33 mouse cellular contexts compared by ENCODE assay signal in the genomic region with DNA sequence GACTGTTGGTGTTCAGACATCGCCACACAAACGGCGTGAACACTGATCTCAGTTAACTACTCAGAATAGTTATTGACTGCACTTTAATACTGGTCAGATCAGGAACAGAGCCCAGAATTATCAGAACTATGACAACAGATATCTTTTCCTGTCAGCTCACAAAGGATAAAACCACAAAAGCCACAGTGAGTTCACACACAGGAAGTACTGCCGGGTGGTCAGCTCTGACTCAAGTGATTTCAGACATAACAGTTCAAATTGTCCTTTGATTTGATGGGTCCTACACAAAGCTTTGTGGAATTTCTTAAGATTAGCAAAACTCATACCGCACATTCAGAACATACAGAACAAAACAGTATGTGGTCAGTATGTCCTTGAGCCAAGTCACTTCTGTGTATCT. TPM values are rescaled to one million over a fixed set of nuclear protein-coding genes. Genes with fewer than 3 reads are reported as not detected.
A peak's percentile ranks its signal among the peaks of the same experiment; 100 is the strongest.
DNase-seq lines count a peak whose midpoint lies in the region; ATAC-seq and TF ChIP-seq lines count a peak whose summit lies in the region.
"Had no signal": no experiment of that assay in that cellular context is flagged by ENCODE, and none has a peak within 500 bp of the region (broad histone marks: within the 10 kb centered on the region; RNA-seq: fewer than 3 reads in every experiment).

No protein-coding gene starts in this region.

- ATAC-seq in Patski: no peak
- no peak for ATAC-seq in forebrain, embryonic 11.5 days (replicated peaks; ENCODE audit: low FRiP score)
- ATAC-seq: forebrain, embryonic 16.5 days; hindbrain, postnatal 0 days; intestine, embryonic 16.5 days had no signal

- no peaks in the 10 kb centered on the region for H3K9me3 ChIP-seq in forebrain, embryonic 11.5 days (ENCODE audit: control insufficient read depth, low read length)
- H3K9me3 ChIP-seq in hindbrain, embryonic 10.5 days: no peaks in the 10 kb centered on the region
- H3K9me3 ChIP-seq: embryonic facial prominence, embryonic 10.5 days; heart, embryonic 15.5 days; limb, embryonic 15.5 days; liver, embryonic 15.5 days; megakaryocyte, embryonic 14.5 days; neural tube, embryonic 12.5 days; stomach, embryonic 15.5 days had no signal

- H3K79me2 ChIP-seq in macrophage (ENCODE audit: inconsistent target): no peaks in the 10 kb centered on the region

- no peak overlapping the region for H3K4me2 ChIP-seq in forebrain, embryonic 11.5 days (ENCODE audit: low read depth, low read length, severe bottlenecking)
- H3K4me2 ChIP-seq: heart, embryonic 15.5 days; limb, embryonic 15.5 days; liver, embryonic 15.5 days; neural tube, embryonic 12.5 days; stomach, embryonic 15.5 days had no signal

- no peak for TF ChIP-seq CTCF in Patski (IDR thresholded peaks at IDR 0.05)

- peak; percentile 25 for DNase-seq in heart, adult 11 months
- no peak for DNase-seq in heart, postnatal 25 days (ENCODE audit: low spot score)
- DNase-seq in Patski (ENCODE audit: low read depth, low spot score): peak; percentile 0
- DNase-seq in forebrain, embryonic 11.5 days (ENCODE audit: low spot score): no peak
- no peak for DNase-seq in hindbrain, embryonic 10.5 days (ENCODE audit: low spot score)
- DNase-seq in urinary bladder, adult 2 months (ENCODE audit: low spot score): no peak
- DNase-seq in heart, postnatal 36 days: no peak
- DNase-seq: adrenal gland, adult 2 months; cerebellum, adult 2 months; gastrocnemius, postnatal 25 days; kidney, adult 9 months; kidney, postnatal 14 days; left cerebral cortex, postnatal 4 days; midbrain, embryonic 14.5 days; retina, postnatal 1 day; right cerebral cortex, postnatal 25 days; spleen, adult 18-20 months; thymus, adult 18-20 months; thymus, postnatal 36 days had no signal

- H3K9ac ChIP-seq in forebrain, embryonic 11.5 days (ENCODE audit: low read length): no peak overlapping the region
- H3K9ac ChIP-seq: heart, embryonic 15.5 days; limb, embryonic 15.5 days; liver, embryonic 15.5 days; neural tube, embryonic 12.5 days; stomach, embryonic 15.5 days had no signal

- POLR2A ChIA-PET in Patski (lab: Charles Lee): interaction anchor here (1.3 kb wide), 1 partner anchor 13 kb away, joined by 3 read pairs; no protein-coding TSS in a partner anchor

- peaks cover 31% of the 10 kb centered on the region for H3K27me3 ChIP-seq in Patski
- no peaks in the 10 kb centered on the region for H3K27me3 ChIP-seq in forebrain, embryonic 11.5 days (ENCODE audit: control insufficient read depth, insufficient read depth, low read length)
- no peaks in the 10 kb centered on the region for H3K27me3 ChIP-seq in hindbrain, embryonic 10.5 days (ENCODE audit: insufficient read depth, poor library complexity, severe bottlenecking)
- H3K27me3 ChIP-seq: heart, embryonic 15.5 days; limb, embryonic 15.5 days; neural tube, embryonic 12.5 days; stomach, embryonic 15.5 days had no signal

- no peaks in the 10 kb centered on the region for H3K4me1 ChIP-seq in forebrain, embryonic 11.5 days (replicated peaks; ENCODE audit: control insufficient read depth, insufficient read depth, low read length)
- H3K4me1 ChIP-seq in hindbrain, embryonic 10.5 days (replicated peaks): no peaks in the 10 kb centered on the region
- H3K4me1 ChIP-seq: embryonic facial prominence, embryonic 10.5 days; heart, embryonic 15.5 days; limb, embryonic 15.5 days; liver, embryonic 15.5 days; neural tube, embryonic 12.5 days; stomach, embryonic 15.5 days had no signal

- in situ Hi-C loops in Patski (cut with MboI; ENCODE audit: low pct_unique_long_range_greater_than_20kb): no loop called here

- peak overlapping the region; percentile 27 for H3K27ac ChIP-seq in macrophage
- H3K27ac ChIP-seq in forebrain, embryonic 11.5 days (ENCODE audit: low read depth, low read length): no peak overlapping the region
- no peak overlapping the region for H3K27ac ChIP-seq in hindbrain, embryonic 10.5 days
- H3K27ac ChIP-seq: embryonic facial prominence, embryonic 10.5 days; heart, embryonic 15.5 days; hindbrain, postnatal 0 days; limb, embryonic 15.5 days; liver, embryonic 15.5 days; neural tube, embryonic 12.5 days; stomach, embryonic 15.5 days had no signal

- H3K4me3 ChIP-seq in macrophage (ENCODE audit: inconsistent target): no peak overlapping the region
- H3K4me3 ChIP-seq in forebrain, embryonic 11.5 days (ENCODE audit: low read depth, low read length): no peak overlapping the region
- no peak overlapping the region for H3K4me3 ChIP-seq in hindbrain, embryonic 10.5 days
- H3K4me3 ChIP-seq: embryonic facial prominence, embryonic 10.5 days; heart, embryonic 15.5 days; limb, embryonic 15.5 days; liver, embryonic 15.5 days; megakaryocyte, embryonic 14.5 days; neural tube, embryonic 12.5 days; stomach, embryonic 15.5 days had no signal

- intact Hi-C loops in heart, postnatal 25 days (cut with DNase I): no loop called here
- intact Hi-C loops in heart, postnatal 36 days (cut with DNase I): no loop called here

- WGBS in macrophage (ENCODE audit: missing documents): 17% methylated on average over 5 of the region's 5 CpGs
- WGBS in forebrain, embryonic 11.5 days: 91% methylated on average over 5 of the region's 5 CpGs
- 92% methylated on average over 5 of the region's 5 CpGs for WGBS in hindbrain, embryonic 10.5 days

- no peaks in the 10 kb centered on the region for H3K36me3 ChIP-seq in macrophage (ENCODE audit: inconsistent target)
- no peaks in the 10 kb centered on the region for H3K36me3 ChIP-seq in forebrain, embryonic 11.5 days (ENCODE audit: control insufficient read depth, insufficient read depth, low read length)
- no peaks in the 10 kb centered on the region for H3K36me3 ChIP-seq in hindbrain, embryonic 10.5 days
- H3K36me3 ChIP-seq: embryonic facial prominence, embryonic 10.5 days; heart, embryonic 15.5 days; limb, embryonic 15.5 days; liver, embryonic 15.5 days; neural tube, embryonic 12.5 days; stomach, embryonic 15.5 days had no signal

- CTCF ChIA-PET in Patski (lab: Charles Lee): no interaction called here

RNA-seq across cellular contexts. Expression of gene Scd3, which starts 22.7 kb away (rescaled TPM):
- not detected for total RNA-seq in heart, postnatal 25 days (2021)
- polyA plus RNA-seq in Patski (2021): 0.05 TPM
- total RNA-seq in macrophage (2018; cell fraction: chromatin; rRNA removed): not detected
- total RNA-seq in macrophage (2018; cell fraction: cytosol; rRNA removed): not detected
- not detected for total RNA-seq in macrophage (2018; cell fraction: nucleus; rRNA removed)
- polyA plus RNA-seq in macrophage (2018): not detected in 3 replicates
- polyA plus RNA-seq in forebrain, embryonic 11.5 days (2014; fragmentation: Nextera tagmentation; extraction: Ambion mirVana): 0.49 TPM in 1 of 2 replicates, not detected in the other
- polyA plus RNA-seq in hindbrain, embryonic 10.5 days (2016; fragmentation: Nextera tagmentation; extraction: Ambion mirVana): 0.52 and 1.1 TPM in 2 replicates
- 0.01 and 0.28 TPM in 2 replicates for polyA plus RNA-seq in urinary bladder, adult 2 months (2012; rRNA removed)
- not detected for total RNA-seq in heart, postnatal 36 days (2021)
- total RNA-seq: CH12.LX; gastrocnemius, postnatal 25 days had no signal
- polyA plus RNA-seq: adrenal gland, adult 2 months; liver, embryonic 15.5 days had no signal

RNA-seq across cellular contexts. Expression of gene Pkd2l1, which starts 33.5 kb away (rescaled TPM):
- not detected for total RNA-seq in heart, postnatal 25 days (2021)
- 0.03 TPM for polyA plus RNA-seq in Patski (2021)
- not detected for total RNA-seq in macrophage (2018; cell fraction: chromatin; rRNA removed)
- total RNA-seq in macrophage (2018; cell fraction: cytosol; rRNA removed): not detected
- not detected for total RNA-seq in macrophage (2018; cell fraction: nucleus; rRNA removed)
- not detected in 3 replicates for polyA plus RNA-seq in macrophage (2018)
- 0.25 and 0.39 TPM in 2 replicates for polyA plus RNA-seq in forebrain, embryonic 11.5 days (2014; fragmentation: Nextera tagmentation; extraction: Ambion mirVana)
- 0.29 and 0.34 TPM in 2 replicates for polyA plus RNA-seq in hindbrain, embryonic 10.5 days (2016; fragmentation: Nextera tagmentation; extraction: Ambion mirVana)
- polyA plus RNA-seq in urinary bladder, adult 2 months (2012; rRNA removed): 0.01 TPM in 1 of 2 replicates, not detected in the other
- not detected for total RNA-seq in heart, postnatal 36 days (2021)
- total RNA-seq: adrenal gland, adult 2 months; gastrocnemius, postnatal 25 days; layer of hippocampus, postnatal 14 days; left cerebral cortex, postnatal 4 days had no signal
- polyA plus RNA-seq: adrenal gland, adult 2 months; forebrain, embryonic 16.5 days; heart, embryonic 15.5 days; intestine, embryonic 16.5 days; limb, embryonic 15.5 days; liver, embryonic 15.5 days; lung, embryonic 16.5 days; midbrain, embryonic 14.5 days; stomach, embryonic 15.5 days had no signal

Comparison
In these comparisons a context has a peak if more than half of its experiments do, and no peak if none do; other contexts are left out.
1. DNase-seq: peak in heart, adult 11 months (single experiment) and Patski (single experiment); none in heart, postnatal 25 days (single experiment), forebrain, embryonic 11.5 days (single experiment), hindbrain, embryonic 10.5 days (single experiment), urinary bladder, adult 2 months (single experiment) and heart, postnatal 36 days (0 of 2).